Mouse (Mus musculus): ENCODE results near the gene Ang2.
"Not testable (repeated sequence)": the region's sequence is repeated elsewhere in the genome, so short reads cannot be mapped to it uniquely, and the experiment has no call there.

Ang2 gene

DNA sequence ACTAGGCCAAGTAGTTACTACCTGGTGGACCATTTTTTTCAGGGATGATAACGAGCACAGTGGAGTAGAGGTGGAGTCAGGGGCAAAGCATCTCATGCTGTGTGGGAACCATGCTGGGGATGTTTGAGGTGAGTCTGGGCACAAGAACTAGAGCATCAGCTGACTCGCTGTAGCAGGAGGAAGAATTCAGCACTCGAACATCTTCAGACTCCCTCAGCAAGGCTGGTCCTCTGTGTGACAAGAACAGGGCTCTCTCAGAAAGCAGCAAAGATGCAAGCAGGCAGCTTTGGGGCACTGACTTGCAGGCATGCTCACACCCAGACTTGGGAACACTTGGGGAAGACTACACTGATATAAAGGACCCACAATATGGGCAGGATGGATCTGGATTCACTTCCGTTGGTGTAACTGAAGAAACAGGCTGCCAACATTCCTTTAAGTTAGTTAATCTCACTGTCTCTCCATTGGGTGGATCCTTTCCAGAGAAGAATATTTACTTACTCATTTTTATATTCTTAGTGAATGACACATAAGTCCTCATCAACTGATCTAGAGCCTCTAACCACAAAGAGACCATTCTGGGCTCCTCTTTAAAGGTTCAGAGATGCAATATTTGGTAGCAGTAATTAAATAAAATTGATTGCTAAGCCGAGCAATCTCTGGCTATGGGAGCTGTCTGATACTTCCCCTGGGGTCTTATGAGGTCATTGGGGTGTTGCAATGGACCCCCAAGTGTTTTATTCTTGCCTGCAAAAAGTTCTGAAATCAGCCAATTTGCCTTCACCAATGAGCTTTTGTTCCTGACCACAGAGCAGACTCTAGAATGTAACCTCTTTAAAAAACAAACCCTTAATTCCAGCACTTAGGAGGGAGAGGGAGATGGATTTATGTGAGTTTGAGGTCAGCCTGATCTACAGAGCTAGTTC, at the start of gene Ang2:
Gene Ang2 (minus strand): TSS at position 51 of the 926 bp plus-strand sequence.
- DNase-seq (ENCODE audit: low read depth, low spot score) = no peak

DNA sequence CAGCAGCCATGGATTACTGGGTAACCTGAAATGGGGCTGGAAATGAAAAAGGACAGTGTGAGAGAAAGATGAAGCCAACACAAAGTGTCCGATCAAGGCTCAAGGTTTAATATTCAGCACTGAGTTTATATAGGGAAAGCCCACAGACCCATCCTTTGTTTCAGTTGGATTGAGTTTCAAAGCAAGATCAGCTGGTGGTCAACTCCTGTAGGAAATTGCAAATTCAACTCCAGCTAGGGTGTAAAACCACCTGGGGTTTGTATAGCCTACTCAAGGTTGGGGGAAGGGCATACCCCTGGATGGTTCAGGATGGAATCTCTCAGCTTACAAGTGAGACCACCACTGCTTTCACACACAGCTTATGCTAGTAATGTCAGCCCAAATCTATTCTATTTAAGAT, 48.8 kb upstream of the Ang2 start:
- no peak for DNase-seq (ENCODE audit: low read depth, low spot score)

GRCm38 (mm10) chr14:51240899-51241298, 42.0 kb upstream of the Ang2 start:
- DNase-seq (ENCODE audit: low read depth, low spot score) = peak; percentile 19

DNA sequence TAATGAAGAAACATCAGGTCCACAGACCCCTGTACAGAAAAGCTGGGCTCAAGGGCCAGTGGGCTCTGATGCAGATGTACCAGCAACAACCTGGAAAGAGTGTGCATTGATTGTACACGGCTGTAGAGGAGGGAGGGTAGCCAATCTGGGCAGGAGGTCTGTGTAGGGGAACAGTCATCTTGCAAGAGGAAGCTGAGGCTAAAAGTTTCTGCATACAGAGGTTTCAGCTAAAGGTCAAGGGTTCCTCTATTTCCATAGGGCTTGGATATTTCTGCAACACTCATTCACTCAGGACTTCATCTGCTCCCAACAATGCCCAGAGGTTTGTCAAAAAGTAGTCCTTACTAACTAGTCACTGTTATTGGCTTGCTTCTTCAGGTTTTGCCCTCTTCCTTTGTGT, 38.5 kb upstream of the Ang2 start:
- DNase-seq (ENCODE audit: low read depth, low spot score) = not testable (repeated sequence)

- DNase-seq (ENCODE audit: low read depth, low spot score) = not testable (repeated sequence)
These were observed 30.7 kb upstream of the Ang2 start for GRCm38 (mm10) chr14:51229657-51230056.

GRCm38 (mm10) chr14:51220075-51220474, 21.1 kb upstream of the Ang2 start:
- DNase-seq (ENCODE audit: low read depth, low spot score) = not testable (repeated sequence)

GRCm38 (mm10) chr14:51203115-51203514, 4.2 kb upstream of the Ang2 start, which contains the start of gene Ear14:
Ear14 (plus strand) TSS chr14:51203391.
- peak; percentile 6 for DNase-seq (ENCODE audit: low read depth, low spot score)

GRCm38 (mm10) chr14:51200466-51200865, 1.5 kb upstream of the Ang2 start:
- no peak for DNase-seq (ENCODE audit: low read depth, low spot score)

DNA sequence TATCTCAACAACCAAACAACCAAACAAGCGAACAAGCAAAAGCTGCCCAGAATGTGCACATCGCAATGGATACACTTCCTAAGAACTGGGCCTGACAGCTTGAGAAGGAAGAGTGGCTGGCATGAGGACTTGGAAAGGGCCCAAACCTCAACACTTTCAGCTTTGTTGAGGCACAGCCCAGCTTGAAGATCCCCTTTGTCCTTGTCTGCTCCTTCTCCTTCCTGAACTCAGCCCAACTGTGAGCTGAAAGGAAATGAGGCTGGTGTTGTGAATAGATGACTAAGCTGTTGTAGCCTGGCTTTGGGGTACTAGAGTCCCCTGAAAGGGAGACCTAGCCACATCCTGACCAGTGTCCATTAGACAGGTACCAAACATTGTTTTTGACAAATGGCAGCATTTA, 1.1 kb upstream of the Ang2 start:
- DNase-seq (ENCODE audit: low read depth, low spot score) = no peak

- no peak for DNase-seq (ENCODE audit: low read depth, low spot score)
These were observed 3.3 kb downstream of the Ang2 start for GRCm38 (mm10) chr14:51195681-51196080.

DNA sequence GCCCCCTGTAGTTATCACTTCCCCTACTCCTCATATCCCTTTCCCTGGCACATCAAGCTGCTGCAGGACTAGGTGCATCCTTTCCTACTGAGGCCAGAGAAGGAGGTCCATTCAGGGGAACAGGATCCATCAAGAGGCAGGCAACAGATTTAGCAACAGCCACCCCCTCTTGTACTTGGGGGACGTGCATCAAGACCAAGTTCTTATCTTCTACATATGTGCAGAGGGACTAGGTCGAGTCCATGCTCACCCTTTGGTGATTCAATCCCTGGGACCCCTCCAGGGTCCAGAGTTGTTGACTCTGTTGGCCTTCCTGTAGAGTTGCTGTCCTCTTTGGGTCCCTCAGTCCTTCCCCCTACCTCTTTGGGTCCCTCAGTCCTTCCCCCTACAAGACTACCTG, 17.9 kb downstream of the Ang2 start:
- DNase-seq (ENCODE audit: low read depth, low spot score) = not testable (repeated sequence)

- DNase-seq (ENCODE audit: low read depth, low spot score) = no peak
These were observed 25.1 kb downstream of the Ang2 start for GRCm38 (mm10) chr14:51173843-51174242.

GRCm38 (mm10) chr14:51172947-51173346, 26.0 kb downstream of the Ang2 start:
- not testable (repeated sequence) for DNase-seq (ENCODE audit: low read depth, low spot score)

- DNase-seq (ENCODE audit: low read depth, low spot score) = not testable (repeated sequence)
These were observed 26.7 kb downstream of the Ang2 start for GRCm38 (mm10) chr14:51172095-51172865.

DNA sequence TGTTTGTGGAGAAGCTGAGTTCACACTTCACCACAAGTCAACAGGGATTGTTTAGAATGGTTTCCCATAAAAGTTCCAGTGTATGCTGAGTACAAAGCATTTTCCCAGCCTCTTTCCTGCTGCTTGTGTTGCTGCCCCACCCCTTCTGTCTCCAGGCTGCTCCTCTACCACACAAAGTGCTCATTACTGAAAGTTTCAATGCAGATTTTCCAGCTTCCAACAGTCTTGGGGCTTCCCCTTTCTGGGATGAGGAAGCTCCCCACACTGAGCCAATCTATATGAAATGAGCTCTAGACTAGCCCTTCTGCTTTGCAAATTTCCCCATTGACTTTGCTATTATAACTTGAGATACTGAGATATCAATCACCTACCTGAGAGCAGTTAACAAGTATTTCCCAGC, 32.9 kb downstream of the Ang2 start:
- DNase-seq (ENCODE audit: low read depth, low spot score) = no peak

DNA sequence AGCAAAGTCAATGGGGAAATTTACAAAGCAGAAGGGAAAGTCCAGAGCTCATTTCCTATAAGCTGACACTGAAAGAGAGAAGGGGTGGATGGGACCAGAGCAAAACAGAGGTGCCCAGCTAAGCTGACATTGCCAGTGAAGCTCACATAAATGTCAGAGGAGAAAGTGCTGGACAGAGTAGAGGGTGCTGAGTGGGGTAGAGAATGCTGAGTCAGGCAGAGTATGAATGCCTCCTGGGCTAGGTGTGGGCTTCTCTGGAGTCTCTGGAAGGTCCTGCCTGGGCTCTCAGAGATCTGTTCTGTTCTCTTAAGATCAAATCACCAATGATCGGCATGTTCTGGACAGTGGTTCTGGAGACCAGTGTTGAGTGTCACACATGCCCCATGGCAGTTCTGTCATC, 33.5 kb downstream of the Ang2 start:
- no peak for DNase-seq (ENCODE audit: low read depth, low spot score)

- not testable (repeated sequence) for DNase-seq (ENCODE audit: low read depth, low spot score)
These were observed 35.6 kb downstream of the Ang2 start for GRCm38 (mm10) chr14:51163323-51163722.

DNA sequence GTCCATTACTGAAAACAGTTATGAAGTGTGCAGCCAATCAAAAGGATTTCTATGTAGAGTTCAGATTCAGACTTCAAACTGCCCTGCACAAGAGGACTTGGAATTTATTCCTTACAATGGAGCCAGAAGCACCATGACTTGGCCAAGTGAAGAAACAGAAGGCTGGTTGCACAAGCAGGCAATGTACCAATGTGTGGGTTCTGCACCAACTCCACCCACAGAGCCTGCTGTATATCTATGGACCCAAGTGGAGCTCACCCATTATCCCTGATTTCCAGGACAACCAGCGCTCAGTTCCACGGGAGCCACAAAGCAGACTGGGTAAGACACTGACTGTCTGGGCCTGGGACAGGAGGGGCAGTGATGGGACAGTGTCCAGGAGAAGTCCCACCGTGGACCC, 37.0 kb downstream of the Ang2 start, which contains the start of gene Rnase2b:
Gene Rnase2b (plus strand): TSS at position 285 of the 400 bp plus-strand sequence.
- DNase-seq (ENCODE audit: low read depth, low spot score) = not testable (repeated sequence)

DNA sequence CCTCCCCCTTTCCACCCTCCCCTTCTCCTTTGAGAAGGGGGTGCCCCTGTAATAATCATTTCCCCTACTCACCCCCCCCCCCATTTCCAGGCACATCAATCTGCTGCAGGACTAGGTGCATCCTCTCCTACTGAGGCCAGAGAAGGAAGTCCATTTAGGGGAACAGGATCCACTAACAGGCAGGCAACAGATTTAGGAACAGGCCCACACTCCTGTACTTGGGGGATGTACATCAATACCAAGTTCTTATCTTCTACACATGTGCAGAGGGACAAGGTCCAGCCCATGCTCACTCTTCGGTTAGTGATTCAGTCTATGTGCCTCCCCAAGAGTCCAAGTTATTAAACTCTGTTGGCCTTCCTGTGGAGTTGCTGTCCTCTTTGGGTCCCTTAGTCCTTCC, 41.9 kb downstream of the Ang2 start:
- no peak for DNase-seq (ENCODE audit: low read depth, low spot score)

- no peak for DNase-seq (ENCODE audit: low read depth, low spot score)
These were observed 42.2 kb downstream of the Ang2 start for GRCm38 (mm10) chr14:51156736-51157068.

DNA sequence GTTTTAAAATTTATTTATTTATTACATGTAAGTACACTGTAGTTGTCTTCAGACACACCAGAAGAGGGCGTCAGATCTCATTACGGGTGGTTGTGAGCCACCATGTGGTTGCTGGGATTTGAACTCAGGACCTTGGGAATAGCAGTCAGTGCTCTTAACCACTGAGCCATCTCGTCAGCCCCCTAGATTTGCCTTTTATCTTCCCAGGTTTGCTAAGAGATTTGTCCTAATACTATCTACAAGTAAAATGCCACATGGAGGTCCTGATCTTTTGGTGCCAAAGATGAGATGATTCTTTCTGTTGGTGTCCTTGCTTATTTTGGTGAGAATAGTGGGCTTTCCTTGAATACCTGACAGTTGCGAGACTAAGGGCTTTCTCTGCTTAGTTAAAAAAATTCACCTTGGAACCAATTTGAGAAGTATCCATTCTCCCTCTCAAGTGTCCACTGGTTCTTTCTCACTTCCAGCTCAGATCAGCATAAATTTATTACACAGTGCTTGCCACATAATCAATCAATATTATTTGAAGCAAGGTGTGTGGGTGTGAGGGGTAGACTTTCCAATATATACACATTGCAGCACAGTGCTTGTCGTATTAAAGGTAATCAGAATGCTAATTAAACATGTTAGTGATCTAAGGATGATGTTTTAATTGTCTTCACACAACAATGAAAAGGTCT, 42.8 kb downstream of the Ang2 start:
- no peak for DNase-seq (ENCODE audit: low read depth, low spot score)

Data from telencephalon, adult 2 months (tissue).